Mouse (Mus musculus) testis, postnatal 14 days (tissue): ENCODE results near the gene Akap12.

Experiments used
- DNase-seq: peaks from one replicate; pipeline ENCODE4 v3.0.0; 2021; ENCODE audit warnings: low spot score

Gene Akap12

GRCm38 (mm10) chr10:4357435-4357834 lies 91.3 kb downstream of the Akap12 start:
- no peak for DNase-seq

- no peak for DNase-seq
These were observed 98.4 kb downstream of the Akap12 start for GRCm38 (mm10) chr10:4364618-4365017.

- DNase-seq = no peak
These were observed 103.9 kb downstream of the Akap12 start for GRCm38 (mm10) chr10:4370105-4370504.

GRCm38 (mm10) chr10:4372011-4372410 lies 105.8 kb downstream of the Akap12 start:
- no peak for DNase-seq

- no peak for DNase-seq
These were observed 107.4 kb downstream of the Akap12 start for GRCm38 (mm10) chr10:4373558-4373957.

GRCm38 (mm10) chr10:4374239-4374638 lies 108.1 kb downstream of the Akap12 start:
- DNase-seq = no peak

GRCm38 (mm10) chr10:4374734-4375133 lies 108.6 kb downstream of the Akap12 start:
- DNase-seq = no peak

GRCm38 (mm10) chr10:4375267-4375666 lies 109.1 kb downstream of the Akap12 start:
- no peak for DNase-seq

- DNase-seq = no peak
These were observed 110.3 kb downstream of the Akap12 start for GRCm38 (mm10) chr10:4376461-4376860.

GRCm38 (mm10) chr10:4376931-4377330 lies 110.8 kb downstream of the Akap12 start:
- no peak for DNase-seq

- no peak for DNase-seq
These were observed 114.6 kb downstream of the Akap12 start for GRCm38 (mm10) chr10:4380748-4381147.

GRCm38 (mm10) chr10:4384244-4384643 lies 118.1 kb downstream of the Akap12 start:
- DNase-seq = no peak

GRCm38 (mm10) chr10:4386609-4387591 lies 120.7 kb downstream of the Akap12 start:
- peak; percentile 96 for DNase-seq

GRCm38 (mm10) chr10:4387701-4388383 lies 121.7 kb downstream of the Akap12 start, which contains the start of gene Zbtb2:
TSS of gene Zbtb2 (minus strand) at chr10:4388108.
- peak; percentile 77 for DNase-seq

- peak; percentile 62 for DNase-seq
These were observed 122.2 kb downstream of the Akap12 start for GRCm38 (mm10) chr10:4388384-4388745.

GRCm38 (mm10) chr10:4389036-4389435 lies 122.9 kb downstream of the Akap12 start:
- DNase-seq = no peak

- no peak for DNase-seq
These were observed 123.4 kb downstream of the Akap12 start for GRCm38 (mm10) chr10:4389461-4390112.

- DNase-seq = no peak
These were observed 124.4 kb downstream of the Akap12 start for GRCm38 (mm10) chr10:4390550-4390949.

- no peak for DNase-seq
These were observed 124.9 kb downstream of the Akap12 start for GRCm38 (mm10) chr10:4391076-4391475.

GRCm38 (mm10) chr10:4391851-4392250 lies 125.7 kb downstream of the Akap12 start:
- DNase-seq = no peak

GRCm38 (mm10) chr10:4395321-4395720 lies 129.1 kb downstream of the Akap12 start:
- DNase-seq = no peak

- no peak for DNase-seq
These were observed 131.9 kb downstream of the Akap12 start for GRCm38 (mm10) chr10:4398058-4398457.
